Comparison of ENCODE assay signal across 9 mouse cellular contexts in the genomic region with DNA sequence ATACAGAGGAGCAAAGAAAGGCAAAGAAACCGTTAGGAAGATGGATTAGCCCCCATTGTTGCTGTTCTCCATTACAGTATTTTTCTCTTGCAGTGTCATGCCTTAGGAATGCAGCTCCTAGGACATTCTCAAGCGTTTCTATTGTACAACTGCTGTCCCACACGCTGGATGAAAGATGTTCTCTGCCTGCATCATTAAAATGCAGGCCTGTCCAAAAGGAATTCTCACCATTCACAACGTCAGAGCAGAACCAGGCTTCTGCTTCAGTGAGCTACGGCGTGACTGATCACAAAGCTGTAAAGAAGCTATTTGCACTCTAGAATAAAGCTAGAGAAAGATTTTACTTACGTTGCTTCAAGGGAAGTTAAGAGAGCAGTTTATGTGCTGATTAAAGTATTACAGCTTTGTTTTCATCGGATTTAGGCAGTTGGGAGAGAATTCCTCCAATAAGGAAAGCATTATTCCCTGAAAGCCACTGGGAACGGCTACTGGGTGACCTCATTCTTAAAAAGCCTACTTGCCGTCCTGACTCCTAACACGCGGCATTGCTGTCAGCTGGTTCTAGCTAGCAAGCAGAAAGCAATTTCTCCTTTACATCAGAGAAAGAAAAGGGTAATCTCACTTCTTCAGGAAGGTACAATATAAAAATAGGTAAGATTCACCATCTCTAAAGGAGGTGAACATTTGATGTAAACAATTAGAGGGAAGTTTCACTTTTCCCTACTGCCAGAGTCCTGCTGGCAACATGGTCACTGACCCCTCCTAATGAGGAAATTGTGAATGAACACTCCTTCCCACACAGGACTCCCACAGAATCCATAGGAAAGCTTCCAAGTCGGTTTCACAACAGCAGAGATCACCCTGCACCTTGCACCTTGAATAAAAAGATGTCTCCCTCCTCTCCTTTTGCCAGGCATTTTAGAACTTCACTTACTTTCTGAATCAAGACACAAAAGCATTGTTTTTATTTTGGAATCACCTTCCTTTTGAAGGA. TPM values are rescaled to one million over a fixed set of nuclear protein-coding genes. Genes with fewer than 3 reads are reported as not detected.
DNase-seq lines count a peak whose midpoint lies in the region; ATAC-seq and TF ChIP-seq lines count a peak whose summit lies in the region.
"Had no signal": no experiment of that assay in that cellular context is flagged by ENCODE, and none has a peak within 500 bp of the region (broad histone marks: within the 10 kb centered on the region; RNA-seq: fewer than 3 reads in every experiment).

No protein-coding gene starts in this region.

- WGBS in heart, embryonic 12.5 days: 41% methylated on average over 13 of the region's 13 CpGs
- WGBS in forebrain, postnatal 0 days: 8% methylated on average over 13 of the region's 13 CpGs
- WGBS in midbrain, embryonic 13.5 days: 8% methylated on average over 13 of the region's 13 CpGs

- peaks cover 23% of the 10 kb centered on the region for H3K4me1 ChIP-seq in heart, embryonic 12.5 days (replicated peaks)
- 0 out of 2 replicates have a peak, but pooled peaks cover 5% of the 10 kb centered on the region for H3K4me1 ChIP-seq in forebrain, postnatal 0 days (ENCODE audit: insufficient read depth)
- H3K4me1 ChIP-seq in midbrain, embryonic 13.5 days (replicated peaks): peaks cover 29% of the 10 kb centered on the region
- H3K4me1 ChIP-seq: liver, embryonic 13.5 days had no signal

- ATAC-seq in heart, embryonic 12.5 days (ENCODE audit: insufficient number of reproducible peaks, low FRiP score): no peak
- peak; percentile 53 for ATAC-seq in forebrain, postnatal 0 days
- peak; percentile 93 for ATAC-seq in midbrain, embryonic 13.5 days
- ATAC-seq in erythroblast, adult 5-6 weeks (replicated peaks; ENCODE audit: low FRiP score, poor library complexity, severe bottlenecking): no peak

- H3K36me3 ChIP-seq in heart, embryonic 12.5 days: peaks cover 51% of the 10 kb centered on the region
- peaks cover 55% of the 10 kb centered on the region for H3K36me3 ChIP-seq in forebrain, postnatal 0 days (ENCODE audit: insufficient read depth)
- H3K36me3 ChIP-seq in midbrain, embryonic 13.5 days: peaks cover 56% of the 10 kb centered on the region

- intact Hi-C loops in heart, postnatal 25 days (cut with DNase I): loop anchor here (10.0 kb wide), 1 partner anchor 49 kb away; the partner anchor contains the start of gene Kif1b

- H3K9ac ChIP-seq in heart, embryonic 12.5 days: no peak overlapping the region
- H3K9ac ChIP-seq in forebrain, postnatal 0 days: 0 out of 2 replicates have a peak overlapping the region, but pooled peaks have one; percentile 10
- H3K9ac ChIP-seq in midbrain, embryonic 13.5 days (replicated peaks): no peak overlapping the region
- H3K9ac ChIP-seq: liver, embryonic 13.5 days had no signal

- peak overlapping the region; percentile 9; the same call in 1 of the 2 replicates for H3K4me2 ChIP-seq in heart, embryonic 12.5 days
- no peak overlapping the region for H3K4me2 ChIP-seq in forebrain, postnatal 0 days (ENCODE audit: low read depth)
- 0 out of 2 replicates have a peak overlapping the region, but pooled peaks have one; percentile 5 for H3K4me2 ChIP-seq in midbrain, embryonic 13.5 days (replicated peaks)
- H3K4me2 ChIP-seq: liver, embryonic 13.5 days had no signal

- TF ChIP-seq CTCF in forebrain, postnatal 0 days (IDR thresholded peaks at IDR 0.05; ENCODE audit: low read depth): no peak

- DNase-seq in heart, postnatal 25 days (ENCODE audit: low spot score): no peak
- DNase-seq in ZHBTc4 (ENCODE audit: low read depth, low spot score): peak; percentile 36
- peak; percentile 51 for DNase-seq in forebrain, postnatal 0 days
- no peak for DNase-seq in ovary, adult 18-20 months (ENCODE audit: low spot score)
- no peak for DNase-seq in layer of hippocampus, postnatal 25 days (ENCODE audit: extremely low spot score in 1 of 2, low spot score in 1 of 2)
- DNase-seq: liver, embryonic 13.5 days had no signal

- peak overlapping the region; percentile 62 for H3K27ac ChIP-seq in heart, embryonic 12.5 days (ENCODE audit: poor library complexity, severe bottlenecking)
- peak overlapping the region; percentile 72 for H3K27ac ChIP-seq in forebrain, postnatal 0 days (ENCODE audit: low read depth, low read length)
- H3K27ac ChIP-seq in midbrain, embryonic 13.5 days: peak overlapping the region; percentile 78
- H3K27ac ChIP-seq: liver, embryonic 13.5 days had no signal

- H3K4me3 ChIP-seq in heart, embryonic 12.5 days: no peak overlapping the region
- H3K4me3 ChIP-seq in forebrain, postnatal 0 days (ENCODE audit: low read depth, low read length): no peak overlapping the region
- H3K4me3 ChIP-seq in midbrain, embryonic 13.5 days (replicated peaks): no peak overlapping the region
- H3K4me3 ChIP-seq: liver, embryonic 13.5 days had no signal

- H3K9me3 ChIP-seq in heart, embryonic 12.5 days (replicated peaks): no peaks in the 10 kb centered on the region
- no peaks in the 10 kb centered on the region for H3K9me3 ChIP-seq in forebrain, postnatal 0 days (ENCODE audit: low read length)
- H3K9me3 ChIP-seq in midbrain, embryonic 13.5 days: no peaks in the 10 kb centered on the region
- H3K9me3 ChIP-seq: liver, embryonic 13.5 days had no signal

- H3K27me3 ChIP-seq in heart, embryonic 12.5 days (replicated peaks): no peaks in the 10 kb centered on the region
- H3K27me3 ChIP-seq in forebrain, postnatal 0 days (ENCODE audit: insufficient read depth, low read length): no peaks in the 10 kb centered on the region
- H3K27me3 ChIP-seq in midbrain, embryonic 13.5 days: no peaks in the 10 kb centered on the region
- H3K27me3 ChIP-seq: liver, embryonic 13.5 days had no signal

RNA-seq across cellular contexts. Expression of gene Kif1b, which starts 51.9 kb away (rescaled TPM):
- polyA plus RNA-seq in heart, embryonic 12.5 days (2016; fragmentation: Nextera tagmentation; extraction: Ambion mirVana): 60.1 and 62.9 TPM in 2 replicates
- 100 to 1,000 TPM; 149 to 151 TPM for total RNA-seq in heart, postnatal 25 days (2021)
- total RNA-seq in forebrain, postnatal 0 days (2014; rRNA removed): 209 and 270 TPM in 2 replicates
- polyA plus RNA-seq in forebrain, postnatal 0 days (2015; fragmentation: Nextera tagmentation; extraction: Ambion mirVana): 139 and 202 TPM in 2 replicates
- polyA plus RNA-seq in midbrain, embryonic 13.5 days (2015; fragmentation: Nextera tagmentation; extraction: Ambion mirVana): 160 and 164 TPM in 2 replicates
- total RNA-seq in erythroblast, adult 5-6 weeks (2015; ENCODE audit: low replicate concordance): 8.8 and 10.0 TPM in 2 replicates
- total RNA-seq in erythroblast, adult 5-6 weeks (2017; ENCODE audit: low replicate concordance): 7.2 and 14.1 TPM in 2 replicates
- total RNA-seq in layer of hippocampus, postnatal 25 days (2021): 100 to 1,000 TPM; 372 to 435 TPM

Comparison
In these comparisons a context has a peak if more than half of its experiments do, and no peak if none do; other contexts are left out.
1. ATAC-seq: peak in forebrain, postnatal 0 days (single experiment) and midbrain, embryonic 13.5 days (single experiment); none in heart, embryonic 12.5 days (single experiment) and erythroblast, adult 5-6 weeks (single experiment).
2. DNase-seq: peak in ZHBTc4 (single experiment) and forebrain, postnatal 0 days (single experiment); none in heart, postnatal 25 days (single experiment), ovary, adult 18-20 months (single experiment) and layer of hippocampus, postnatal 25 days (0 of 2).
3. RNA of gene Kif1b, which starts 51.9 kb away (total RNA-seq): 372 to 435 TPM in layer of hippocampus, postnatal 25 days, 209 to 270 TPM in forebrain, postnatal 0 days and 149 to 151 TPM in heart, postnatal 25 days; 7.2 to 14.1 TPM in erythroblast, adult 5-6 weeks; every median in the first group is over 4 times any median in the second.
4. Peak in every context shown above with its lines, with median percentiles within 50 percentile points of each other: H3K27ac ChIP-seq.